Mouse (Mus musculus): ENCODE results near the gene Fam243. TPM values are rescaled to one million over a fixed set of nuclear protein-coding genes. Genes with fewer than 3 reads are reported as not detected.

Gene Fam243
- polyA plus RNA-seq, 1 experiment from 2014 or later, result not detected

- Histone ChIP-seq H3K27me3 (replicated peaks) (no peaks in the 10 kb centered on the region), H3K36me3 (no peaks in the 10 kb centered on the region), H3K9ac (replicated peaks) (no peak overlapping the region), H3K27ac (replicated peaks) (no peak overlapping the region), H3K4me2 (no peak overlapping the region), H3K4me3 (replicated peaks) (no peak overlapping the region), H3K4me1 (0 out of 2 replicates have a peak, but pooled peaks cover 4% of the 10 kb centered on the region), H3K9me3 (replicated peaks) (no peaks in the 10 kb centered on the region)
- no peak for ATAC-seq (ENCODE audit: low FRiP score)
- 68% methylated on average over 20 of the region's 20 CpGs for WGBS
These were observed 1.7 kb downstream of the Fam243 start for GRCm38 (mm10) chr16:92319353-92320109.

- Histone ChIP-seq H3K36me3 (peaks cover 24% of the 10 kb centered on the region), H3K9me3 (replicated peaks) (no peaks in the 10 kb centered on the region), H3K27ac (replicated peaks) (no peak overlapping the region), H3K4me3 (replicated peaks) (no peak overlapping the region), H3K9ac (replicated peaks) (no peak overlapping the region), H3K4me1 (no peaks in the 10 kb centered on the region), H3K27me3 (replicated peaks) (no peaks in the 10 kb centered on the region), H3K4me2 (no peak overlapping the region)
- no peak for ATAC-seq (ENCODE audit: low FRiP score)
- WGBS, result 73% methylated on average over 7 of the region's 7 CpGs
These were observed 5.0 kb downstream of the Fam243 start for GRCm38 (mm10) chr16:92316049-92316738.

GRCm38 (mm10) chr16:92313953-92314741 is 7.1 kb downstream of the Fam243 start:
- Histone ChIP-seq H3K9ac (replicated peaks) (no peak overlapping the region), H3K27me3 (replicated peaks) (no peaks in the 10 kb centered on the region), H3K9me3 (replicated peaks) (no peaks in the 10 kb centered on the region), H3K4me3 (replicated peaks) (no peak overlapping the region), H3K4me2 (no peak overlapping the region), H3K36me3 (peaks cover 38% of the 10 kb centered on the region), H3K27ac (replicated peaks) (no peak overlapping the region), H3K4me1 (no peaks in the 10 kb centered on the region)
- WGBS, result 54% methylated on average over 13 of the region's 13 CpGs
- ATAC-seq (ENCODE audit: low FRiP score), result peak; percentile 71

- H3K9me3 ChIP-seq (replicated peaks), result no peaks in the 10 kb centered on the region
- no peaks in the 10 kb centered on the region for H3K27me3 ChIP-seq (replicated peaks)
- no peak for ATAC-seq (ENCODE audit: low FRiP score)
- H3K4me1 ChIP-seq, result no peaks in the 10 kb centered on the region
- no peak overlapping the region for H3K4me3 ChIP-seq (replicated peaks)
- no peak overlapping the region for H3K9ac ChIP-seq (replicated peaks)
- H3K27ac ChIP-seq (replicated peaks), result no peak overlapping the region
- peaks cover 67% of the 10 kb centered on the region for H3K36me3 ChIP-seq
- no peak overlapping the region for H3K4me2 ChIP-seq
- 48% methylated on average over 4 of the region's 4 CpGs for WGBS
These were observed 12.1 kb downstream of the Fam243 start for GRCm38 (mm10) chr16:92309126-92309525.

- peaks cover 60% of the 10 kb centered on the region for H3K36me3 ChIP-seq
These were observed 13.3 kb downstream of the Fam243 start for GRCm38 (mm10) chr16:92307947-92308346.

GRCm38 (mm10) chr16:92305519-92305918 is 15.7 kb downstream of the Fam243 start:
- peaks cover 18% of the 10 kb centered on the region for H3K4me1 ChIP-seq
- no peak overlapping the region for H3K4me3 ChIP-seq (replicated peaks)
- 96% methylated on average over 2 of the region's 2 CpGs for WGBS
- H3K36me3 ChIP-seq, result peaks cover 36% of the 10 kb centered on the region
- H3K4me2 ChIP-seq, result no peak overlapping the region
- ATAC-seq (ENCODE audit: low FRiP score), result no peak
- H3K9me3 ChIP-seq (replicated peaks), result no peaks in the 10 kb centered on the region
- H3K9ac ChIP-seq (replicated peaks), result no peak overlapping the region
- no peaks in the 10 kb centered on the region for H3K27me3 ChIP-seq (replicated peaks)
- H3K27ac ChIP-seq (replicated peaks), result no peak overlapping the region

More at GRCm38 (mm10) chr16:92307947-92308346, 13.3 kb downstream of the Fam243 start:
- no peak for ATAC-seq (ENCODE audit: low FRiP score)
- no peak overlapping the region for H3K9ac ChIP-seq (replicated peaks)
- 93% methylated on average over 3 of the region's 3 CpGs for WGBS
- H3K9me3 ChIP-seq (replicated peaks), result no peaks in the 10 kb centered on the region
- H3K27ac ChIP-seq (replicated peaks), result no peak overlapping the region
- H3K4me3 ChIP-seq (replicated peaks), result no peak overlapping the region
- no peak overlapping the region for H3K4me2 ChIP-seq
- no peaks in the 10 kb centered on the region for H3K27me3 ChIP-seq (replicated peaks)
- H3K4me1 ChIP-seq, result peaks cover under 1% of the 10 kb centered on the region

GRCm38 (mm10) chr16:92302506-92302905 is 18.7 kb downstream of the Fam243 start:
- H3K36me3 ChIP-seq, result peaks cover 17% of the 10 kb centered on the region
- H3K9ac ChIP-seq (replicated peaks), result peak overlapping the region; percentile 56; the same call in 1 of the 2 replicates
- no peaks in the 10 kb centered on the region for H3K9me3 ChIP-seq (replicated peaks)
- peaks cover 25% of the 10 kb centered on the region for H3K4me1 ChIP-seq
- H3K4me2 ChIP-seq, result peak overlapping the region; percentile 83
- WGBS, result 71% methylated on average over 5 of the region's 5 CpGs
- H3K27me3 ChIP-seq (replicated peaks), result no peaks in the 10 kb centered on the region
- H3K27ac ChIP-seq (replicated peaks), result peak overlapping the region; percentile 73; the same call in 1 of the 2 replicates
- ATAC-seq (ENCODE audit: low FRiP score), result no peak
- H3K4me3 ChIP-seq (replicated peaks), result peak overlapping the region; percentile 66

GRCm38 (mm10) chr16:92301989-92302388 is 19.3 kb downstream of the Fam243 start:
- 16% methylated on average over 5 of the region's 5 CpGs for WGBS
- no peak for ATAC-seq (ENCODE audit: low FRiP score)
- H3K27ac ChIP-seq (replicated peaks), result peak overlapping the region; percentile 73

GRCm38 (mm10) chr16:92301412-92301806 is 19.8 kb downstream of the Fam243 start:
- peaks cover 25% of the 10 kb centered on the region for H3K4me1 ChIP-seq
- H3K27me3 ChIP-seq (replicated peaks), result no peaks in the 10 kb centered on the region
- no peaks in the 10 kb centered on the region for H3K9me3 ChIP-seq (replicated peaks)
- peaks cover 9% of the 10 kb centered on the region for H3K36me3 ChIP-seq
- WGBS, result under 1% methylated on average over 12 of the region's 12 CpGs
- peak overlapping the region; percentile 56 for H3K9ac ChIP-seq (replicated peaks)
- peak overlapping the region; percentile 83 for H3K4me2 ChIP-seq
- H3K27ac ChIP-seq (replicated peaks), result peak overlapping the region; percentile 73
- ATAC-seq (ENCODE audit: low FRiP score), result peak; percentile 72
- H3K4me3 ChIP-seq (replicated peaks), result peak overlapping the region; percentile 66

More at GRCm38 (mm10) chr16:92301989-92302388, 19.3 kb downstream of the Fam243 start:
- Histone ChIP-seq H3K27me3 (replicated peaks) (no peaks in the 10 kb centered on the region), H3K36me3 (peaks cover 12% of the 10 kb centered on the region), H3K9me3 (replicated peaks) (no peaks in the 10 kb centered on the region), H3K4me3 (replicated peaks) (peak overlapping the region; percentile 66), H3K4me1 (peaks cover 25% of the 10 kb centered on the region), H3K4me2 (peak overlapping the region; percentile 83), H3K9ac (replicated peaks) (peak overlapping the region; percentile 56)

GRCm38 (mm10) chr16:92300649-92301411 is 20.4 kb downstream of the Fam243 start, which contains the start of gene Smim11:
Smim11 (plus strand) TSS chr16:92301286.
- Histone ChIP-seq H3K36me3 (peaks cover 5% of the 10 kb centered on the region; the same call in 1 of the 2 replicates), H3K4me1 (peaks cover 25% of the 10 kb centered on the region), H3K9ac (replicated peaks) (peak within 1 kb of the TSS; percentile 61), H3K4me3 (replicated peaks) (peak within 1 kb of the TSS; percentile 66), H3K4me2 (peak within 1 kb of the TSS; percentile 83), H3K27ac (replicated peaks) (peak within 1 kb of the TSS; percentile 89), H3K27me3 (replicated peaks) (no peaks in the 10 kb centered on the region), H3K9me3 (replicated peaks) (no peaks in the 10 kb centered on the region)
- WGBS, result 10% methylated on average over 32 of the region's 32 CpGs
- peak; percentile 95 for ATAC-seq (ENCODE audit: low FRiP score)

GRCm38 (mm10) chr16:92295328-92295727 is 25.9 kb downstream of the Fam243 start:
- Histone ChIP-seq H3K27ac (replicated peaks) (no peak overlapping the region), H3K27me3 (replicated peaks) (no peaks in the 10 kb centered on the region), H3K4me3 (replicated peaks) (no peak overlapping the region), H3K36me3 (no peaks in the 10 kb centered on the region), H3K4me1 (peaks cover 4% of the 10 kb centered on the region), H3K9ac (replicated peaks) (no peak overlapping the region), H3K4me2 (no peak overlapping the region), H3K9me3 (replicated peaks) (no peaks in the 10 kb centered on the region)
- WGBS, result 82% methylated on average over 2 of the region's 2 CpGs
- ATAC-seq (ENCODE audit: low FRiP score), result no peak

Data from neural tube, embryonic 15.5 days (tissue).